Mouse (Mus musculus): ENCODE results near the gene Gm5737. TPM values are rescaled to one million over a fixed set of nuclear protein-coding genes. Genes with fewer than 3 reads are reported as not detected.

Gm5737 gene
- total RNA-seq, 4 experiments from 2014 or later, result 0.21 to 0.38 (median 0.27) TPM; not detected in 1

DNA sequence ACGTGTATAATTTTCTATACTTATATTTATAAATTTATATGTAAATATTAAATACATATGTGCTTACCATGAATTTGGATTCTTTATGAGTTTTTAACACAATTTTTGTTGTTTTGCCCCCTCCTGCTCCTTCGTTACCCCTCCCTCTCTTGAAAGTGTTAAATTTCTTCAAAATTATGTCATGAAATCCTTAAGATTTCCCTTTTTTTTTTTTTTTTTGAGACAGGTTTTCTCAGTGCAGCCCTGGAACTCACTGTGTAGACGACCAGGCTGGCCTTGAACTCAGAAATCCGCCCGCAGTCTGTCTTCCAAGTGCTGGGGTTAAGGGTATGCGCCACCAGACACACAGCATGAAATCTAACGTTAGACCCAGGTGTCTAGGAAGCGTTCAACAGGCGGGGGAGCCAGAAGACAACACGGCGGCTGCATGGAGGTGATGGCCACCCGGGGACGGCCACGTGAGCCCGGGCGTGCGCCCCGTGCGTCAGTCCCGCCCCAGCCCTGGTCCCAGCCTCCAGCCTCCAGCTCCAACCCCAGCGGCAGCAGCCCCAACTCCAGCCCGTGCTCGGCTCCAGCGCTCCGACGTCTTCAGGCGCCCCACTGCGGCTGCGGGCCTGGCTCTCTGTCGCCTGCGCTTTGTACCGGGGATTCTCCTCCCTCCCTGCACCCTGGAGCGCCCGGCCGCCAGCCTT, 30.3 kb downstream of the Gm5737 start, which contains the start of gene Eef2k:
Gene Eef2k (plus strand): TSS at position 487 of the 692 bp plus-strand sequence.
- peak; percentile 86 to 90 for DNase-seq (ENCODE audit: low spot score in 2 of 2)

DNA sequence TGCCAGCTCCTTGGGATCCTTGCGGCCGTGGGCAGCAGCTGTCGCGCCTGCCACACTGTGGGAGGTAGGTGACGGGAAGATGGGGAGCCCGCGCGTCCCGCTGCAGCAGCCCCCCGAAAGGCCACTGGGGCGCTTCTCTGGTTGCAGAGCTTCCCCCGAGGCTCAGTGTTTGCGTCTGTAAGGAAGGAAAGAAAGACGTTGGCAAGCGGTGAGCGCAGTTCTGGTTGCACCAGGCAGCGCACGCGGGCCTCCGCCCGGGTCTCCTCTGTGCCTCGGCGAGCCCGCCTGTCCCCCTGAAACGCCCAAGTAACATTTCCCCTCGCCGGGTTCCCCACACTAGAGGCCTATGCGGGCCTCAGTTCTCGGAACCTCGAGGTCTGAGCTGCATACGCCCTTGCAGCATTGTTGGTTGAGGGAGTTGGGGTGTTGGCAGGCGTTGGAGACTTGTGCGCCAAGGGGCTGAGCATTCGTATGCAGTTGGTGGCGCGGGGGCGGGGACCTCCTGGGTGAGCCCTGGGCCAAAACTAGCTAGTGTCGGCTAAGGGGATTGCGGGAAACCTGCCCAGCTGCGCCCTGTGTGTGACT, 31.0 kb downstream of the Gm5737 start:
- peak; percentile 89 to 92 for DNase-seq (ENCODE audit: low spot score in 2 of 2)

- DNase-seq (ENCODE audit: low spot score in 2 of 2), result no peak
These were observed 31.8 kb downstream of the Gm5737 start for GRCm38 (mm10) chr7:120843852-120844435.

- DNase-seq (ENCODE audit: low spot score in 2 of 2), result no peak
These were observed 32.5 kb downstream of the Gm5737 start for GRCm38 (mm10) chr7:120844689-120845088.

DNA sequence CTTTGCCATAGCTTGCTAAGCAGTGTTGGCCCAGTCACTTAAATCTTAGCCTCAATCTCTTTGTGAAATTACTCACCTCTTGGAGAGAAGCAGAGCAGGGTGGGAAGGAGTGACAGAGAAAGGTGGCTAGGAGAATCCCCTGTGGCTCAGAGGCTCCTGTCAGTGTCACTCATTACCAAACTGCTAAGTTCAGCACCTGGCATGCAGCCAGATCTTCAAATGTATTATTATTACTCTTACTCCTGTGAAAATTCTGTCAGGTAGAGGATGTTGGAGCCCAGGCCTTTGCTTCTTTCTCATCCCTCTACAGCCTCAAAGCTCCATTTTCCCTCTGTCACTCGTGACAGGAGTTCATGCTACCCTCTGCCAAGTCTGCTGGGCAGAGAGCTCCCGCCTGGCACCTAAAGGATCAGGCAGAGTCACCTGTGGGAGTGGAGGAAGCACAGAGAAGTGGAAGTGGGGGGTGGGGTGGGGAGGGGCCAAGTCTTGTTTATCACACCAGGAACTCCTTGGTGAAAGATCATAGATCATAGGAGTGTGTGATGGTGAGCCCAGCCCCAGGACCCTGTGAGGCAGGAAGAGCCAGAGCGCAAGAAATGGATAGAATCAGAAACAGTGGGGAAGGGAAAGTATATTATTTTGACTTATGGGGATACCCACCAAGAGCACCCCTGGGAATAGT, 36.8 kb downstream of the Gm5737 start:
- no peak for DNase-seq (ENCODE audit: low spot score in 2 of 2)

GRCm38 (mm10) chr7:120850165-120850564, 38.0 kb downstream of the Gm5737 start:
- DNase-seq (ENCODE audit: low spot score in 2 of 2), result no peak

DNA sequence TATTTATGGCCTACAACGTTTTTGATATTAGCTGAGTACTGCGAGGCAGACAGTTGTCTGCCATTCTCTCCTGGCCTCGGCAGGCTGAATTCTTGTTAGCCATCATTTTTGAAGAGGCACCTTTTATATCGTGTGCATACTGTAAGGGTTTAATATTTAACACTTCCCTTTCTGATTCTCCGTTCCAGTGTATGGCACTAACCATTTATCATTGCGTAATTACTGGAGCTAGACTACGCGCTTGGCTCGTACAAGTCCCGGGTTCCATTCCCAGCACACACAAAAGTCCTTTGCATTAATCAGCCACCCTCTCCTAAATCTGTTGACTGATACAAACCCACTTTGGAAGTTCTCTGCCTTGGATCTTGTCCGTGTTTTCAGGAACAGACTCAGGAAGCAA, 47.7 kb downstream of the Gm5737 start:
- no peak for DNase-seq (ENCODE audit: low spot score in 2 of 2)

DNA sequence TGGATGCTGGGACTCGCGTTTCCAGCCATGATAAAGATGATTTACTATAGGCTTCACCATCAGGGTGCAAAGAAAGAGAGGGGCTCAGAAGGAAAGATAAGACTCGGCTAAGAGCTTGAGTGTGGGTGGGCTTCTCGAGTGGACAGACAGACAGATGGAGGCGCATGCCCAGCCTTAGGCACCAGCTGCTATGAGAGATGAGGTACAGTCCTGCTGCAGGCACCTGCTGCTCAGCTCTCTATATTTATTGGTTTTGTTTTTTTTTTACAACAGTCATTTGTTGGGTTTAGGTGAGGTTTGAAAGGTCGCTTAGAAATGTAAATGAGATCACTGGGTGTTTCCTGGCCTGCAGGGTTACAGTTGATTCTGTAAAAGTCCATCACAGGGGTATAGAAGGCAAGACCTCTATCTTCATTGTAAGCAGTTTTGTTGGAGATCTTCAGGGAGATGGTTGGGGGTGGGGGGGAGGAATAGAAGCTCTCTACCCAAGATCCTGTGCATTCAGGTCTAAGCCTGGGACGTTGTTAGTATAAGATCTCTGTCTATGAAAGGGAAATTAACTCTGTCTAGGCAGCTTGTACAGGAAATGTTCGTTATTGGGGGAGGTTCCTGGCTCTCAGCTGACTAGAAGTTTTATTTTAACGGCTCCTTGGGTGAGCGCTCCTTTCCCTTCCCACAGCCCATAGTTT, 48.8 kb downstream of the Gm5737 start:
- DNase-seq (ENCODE audit: low spot score in 2 of 2), result no peak

DNA sequence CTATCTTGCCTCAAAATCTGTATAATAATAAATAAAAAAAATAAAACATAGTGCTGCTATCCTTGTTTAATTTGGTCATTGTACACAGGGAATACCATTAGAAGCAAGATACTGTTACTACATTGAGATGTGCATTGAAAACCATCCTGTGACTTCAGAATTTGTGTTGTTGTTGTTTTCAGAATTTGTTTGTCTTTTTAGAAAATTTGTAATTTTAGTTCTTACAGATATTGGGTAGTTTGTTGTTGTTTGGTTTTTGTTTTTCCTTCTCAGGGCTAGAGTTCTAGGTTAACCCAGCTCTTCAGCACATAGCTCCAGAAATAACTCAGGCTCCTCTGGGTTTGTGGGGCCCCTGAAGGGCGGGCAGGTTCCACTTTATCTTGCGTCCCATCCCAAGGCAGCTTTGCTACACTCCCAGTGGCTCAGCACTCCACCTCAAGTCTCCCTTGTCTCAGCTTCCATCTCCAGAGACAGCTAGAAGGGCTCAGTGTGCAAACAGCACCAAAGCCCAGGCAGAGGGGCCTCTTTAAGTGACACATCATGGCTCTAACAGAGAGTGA, 49.4 kb downstream of the Gm5737 start:
- no peak for DNase-seq (ENCODE audit: low spot score in 2 of 2)

- no peak for DNase-seq (ENCODE audit: low spot score in 2 of 2)
These were observed 50.0 kb downstream of the Gm5737 start for GRCm38 (mm10) chr7:120862196-120862595.

DNA sequence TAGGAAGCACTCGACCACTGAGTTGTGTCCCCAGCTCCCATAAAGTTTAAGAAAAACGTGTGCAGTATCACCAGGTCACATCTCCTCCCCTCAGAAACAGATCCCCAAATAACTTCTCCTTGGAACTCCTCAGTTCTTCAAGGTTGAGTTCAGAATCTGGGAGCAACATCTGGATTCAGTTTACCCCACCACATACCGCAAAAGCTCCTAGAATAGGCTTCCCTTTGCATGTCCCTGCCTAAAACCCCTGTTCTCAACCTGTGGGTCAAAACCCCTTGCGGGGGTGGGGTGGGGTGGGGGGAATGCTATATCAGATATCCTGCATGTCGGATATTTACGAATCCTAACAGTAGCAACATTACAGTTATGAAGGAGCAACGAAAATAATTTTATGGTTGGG, 50.5 kb downstream of the Gm5737 start:
- DNase-seq (ENCODE audit: low spot score in 2 of 2), result no peak

DNA sequence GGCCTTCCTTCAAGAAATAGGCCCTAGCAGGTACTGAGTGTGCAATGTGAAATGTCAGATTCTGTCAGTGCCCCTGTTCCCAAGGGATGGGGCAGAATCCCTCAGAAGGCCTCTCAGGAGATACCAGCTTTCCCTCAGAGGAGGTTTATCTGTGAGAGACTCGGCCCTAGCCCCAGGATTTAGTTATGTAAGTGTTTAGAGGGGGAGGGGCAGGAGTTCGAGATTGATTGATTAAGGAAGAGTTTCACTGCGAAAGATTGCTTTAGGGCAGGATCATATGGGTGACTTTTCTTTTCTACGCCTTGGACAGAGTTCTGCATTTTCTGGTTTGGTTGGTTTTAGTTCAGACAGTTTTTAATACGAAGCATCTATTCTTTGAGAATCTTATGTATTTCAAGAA, 51.3 kb downstream of the Gm5737 start:
- no peak for DNase-seq (ENCODE audit: low spot score in 2 of 2)

GRCm38 (mm10) chr7:120865100-120865499, 52.9 kb downstream of the Gm5737 start:
- no peak for DNase-seq (ENCODE audit: low spot score in 2 of 2)

GRCm38 (mm10) chr7:120865832-120866231, 53.7 kb downstream of the Gm5737 start:
- DNase-seq (ENCODE audit: low spot score in 2 of 2), result peak in 1 of 2 experiments; percentile 39

GRCm38 (mm10) chr7:120866684-120867083, 54.5 kb downstream of the Gm5737 start:
- DNase-seq (ENCODE audit: low spot score in 2 of 2), result no peak

GRCm38 (mm10) chr7:120867720-120868119, 55.6 kb downstream of the Gm5737 start:
- no peak for DNase-seq (ENCODE audit: low spot score in 2 of 2)

DNA sequence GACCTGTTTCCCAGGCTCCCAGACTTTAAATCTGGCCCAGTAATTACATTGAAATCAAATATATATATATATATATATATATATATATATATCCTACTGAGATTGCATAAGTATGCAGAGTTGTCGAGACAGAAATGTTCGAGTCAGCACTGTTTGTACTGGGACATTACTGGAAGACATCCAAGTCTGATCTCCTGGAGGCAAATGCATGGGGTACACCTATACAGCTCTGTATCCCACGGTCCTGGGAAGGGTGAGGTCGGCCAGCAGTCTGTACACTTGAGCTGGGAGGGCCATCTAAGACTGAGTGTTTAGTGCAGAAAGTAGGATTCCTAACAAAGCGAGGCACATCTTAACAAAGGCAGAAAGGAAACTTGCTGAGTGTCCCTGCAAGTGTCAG, 57.7 kb downstream of the Gm5737 start:
- no peak for DNase-seq (ENCODE audit: low spot score in 2 of 2)

GRCm38 (mm10) chr7:120870431-120871008, 58.4 kb downstream of the Gm5737 start:
- DNase-seq (ENCODE audit: low spot score in 2 of 2), result no peak

- peak in 1 of 2 experiments; percentile 19 for DNase-seq (ENCODE audit: low spot score in 2 of 2)
These were observed 60.9 kb downstream of the Gm5737 start for GRCm38 (mm10) chr7:120873083-120873482.

GRCm38 (mm10) chr7:120874021-120874420, 61.9 kb downstream of the Gm5737 start:
- peak in 1 of 2 experiments; percentile 33 for DNase-seq (ENCODE audit: low spot score in 2 of 2)

Data from gastrocnemius, adult 8-10 months (tissue).